Mouse (Mus musculus) cortical plate, adult 2 months (tissue): ENCODE results near the gene Olfr202.

Source experiments
- CTCF ChIP-seq: fragments of 200-500 bp; IDR thresholded peaks from 2 replicates; pipeline ENCODE4 v1.5.1; 2011; ENCODE audit warnings: mild to moderate bottlenecking, control low read depth, low read length; ENCODE audit not compliant: insufficient read depth; ENCODE audit errors: extremely low read depth
- POLR2A ChIP-seq: fragments of 200-500 bp; IDR thresholded peaks from 2 replicates; pipeline ENCODE4 v1.6.1; 2011; ENCODE audit warnings: mild to moderate bottlenecking, low read length, control low read depth; ENCODE audit not compliant: insufficient read depth; ENCODE audit errors: extremely low read depth

- TF ChIP-seq POLR2A (no peak), CTCF (no peak)
These were observed 44.4 kb upstream of the Olfr202 start, which contains the start of gene Olfr205 for GRCm38 (mm10) chr16:59331038-59331437.
